Mouse (Mus musculus) liver, embryonic 15.5 days (tissue): Measurements from ENCODE around the gene Lrrc66. TPM values are rescaled to one million over a fixed set of nuclear protein-coding genes. Genes with fewer than 3 reads are reported as not detected.

ENCODE experiments used
- ATAC-seq: fragments of 200-750 bp; cut with Nextera tagmentation; 2 replicates; pipeline ENCODE4 v1.8.0; 2017; ENCODE audit warnings: moderate number of reproducible peaks, mild to moderate bottlenecking, moderate library complexity; ENCODE audit not compliant: insufficient read depth
- H3K27ac ChIP-seq: fragments of 300-500 bp; sonication (generic); replicated peaks from 2 replicates; pipeline ENCODE4 v1.5.1; 2015; ENCODE audit warnings: mild to moderate bottlenecking, inconsistent platforms
- H3K27me3 ChIP-seq: fragments of 300-500 bp; sonication (generic); 2 replicates; pipeline ENCODE4 v1.6.1; 2015; ENCODE audit warnings: mild to moderate bottlenecking, inconsistent platforms
- H3K36me3 ChIP-seq: fragments of 300-500 bp; sonication (generic); replicated peaks from 2 replicates; pipeline ENCODE4 v1.6.1; 2015; ENCODE audit warnings: moderate library complexity, mild to moderate bottlenecking, inconsistent platforms
- H3K4me1 ChIP-seq: fragments of 300-500 bp; sonication (generic); replicated peaks from 2 replicates; pipeline ENCODE4 v1.6.1; 2015; ENCODE audit warnings: inconsistent platforms
- H3K4me2 ChIP-seq: fragments of 300-500 bp; sonication (generic); 2 replicates; pipeline ENCODE4 v1.6.1; 2015; ENCODE audit warnings: moderate library complexity, mild to moderate bottlenecking, inconsistent platforms
- H3K4me3 ChIP-seq: fragments of 300-500 bp; sonication (generic); replicated peaks from 2 replicates; pipeline ENCODE4 v1.5.1; 2015; ENCODE audit warnings: mild to moderate bottlenecking, inconsistent platforms
- H3K9ac ChIP-seq: fragments of 300-500 bp; sonication (generic); 2 replicates; pipeline ENCODE4 v1.6.1; 2015; ENCODE audit warnings: moderate library complexity, mild to moderate bottlenecking, inconsistent platforms
- H3K9me3 ChIP-seq: fragments of 300-500 bp; sonication (generic); replicated peaks from 2 replicates; pipeline ENCODE4 v1.6.1; 2016; ENCODE audit warnings: inconsistent platforms
- WGBS: fragments of 180-500 bp; shearing (Covaris S2); methylation state at CpG from one replicate; pipeline ENCODE4 v1.1.7; 2015; ENCODE audit warnings: mixed read lengths; ENCODE audit not compliant: insufficient replicate concordance; 5-methylcytosine and 5-hydroxymethylcytosine counted together
- polyA plus RNA-seq: library from polyadenylated mRNA; unstranded; fragments of >200 nt; fragmentation: Nextera tagmentation; extraction: Ambion mirVana; gene quantifications from 2 replicates; pipeline ENCODE4 v1.2.1, GENCODE M21; 2015

The Lrrc66 gene
- polyA plus RNA-seq, 1 experiment from 2014 or later: 0.03 TPM

DNA sequence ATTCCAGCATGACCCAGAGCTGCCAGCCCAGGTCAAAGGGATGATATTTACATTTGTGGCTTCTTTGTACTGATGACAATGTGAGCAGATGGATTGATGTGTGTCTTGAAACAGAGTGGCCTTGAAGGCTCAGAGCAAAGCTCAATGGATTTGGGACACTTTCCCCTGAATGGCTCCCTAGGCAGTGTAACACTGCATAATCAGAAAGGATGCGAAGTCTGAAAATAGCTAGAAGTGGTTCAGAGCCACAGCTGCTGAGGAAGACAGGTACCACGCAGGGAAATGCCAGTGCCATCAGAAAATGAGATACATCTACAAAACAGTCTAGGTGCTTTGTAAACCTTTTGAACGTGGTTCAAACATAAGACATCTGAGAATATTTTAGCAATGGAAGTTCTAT lies 54.2 kb downstream of the Lrrc66 start:
- no peaks in the 10 kb centered on the region for H3K4me1 ChIP-seq
- H3K9ac ChIP-seq: no peak overlapping the region
- H3K9me3 ChIP-seq: no peaks in the 10 kb centered on the region
- H3K4me2 ChIP-seq: no peak overlapping the region
- no peak overlapping the region for H3K27ac ChIP-seq
- H3K27me3 ChIP-seq: no peaks in the 10 kb centered on the region
- no peak overlapping the region for H3K4me3 ChIP-seq
- ATAC-seq: no peak
- 49% methylated on average over 3 of the region's 3 CpGs for WGBS
- H3K36me3 ChIP-seq: no peaks in the 10 kb centered on the region

DNA sequence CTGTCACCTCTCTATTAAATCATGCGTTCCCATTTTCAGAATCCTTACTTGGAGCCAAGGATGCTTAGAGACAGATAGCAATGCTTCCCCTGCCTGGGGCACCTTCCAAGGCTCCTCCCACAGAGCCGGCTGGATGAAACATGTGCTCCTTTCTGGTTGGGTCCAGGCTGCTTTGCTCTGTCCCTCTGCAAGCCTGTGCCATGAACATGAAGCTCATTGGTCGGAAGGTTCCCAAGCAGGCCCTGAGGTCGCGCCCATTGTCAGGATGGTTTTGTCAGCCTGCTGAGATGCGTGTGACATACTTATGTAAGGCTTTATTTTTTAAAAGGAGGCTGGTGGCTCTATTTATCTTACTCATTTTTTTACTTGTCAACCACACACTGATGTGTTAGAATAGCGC lies 55.6 kb downstream of the Lrrc66 start:
- no peak for ATAC-seq
- Histone ChIP-seq H3K9me3 (no peaks in the 10 kb centered on the region), H3K27me3 (no peaks in the 10 kb centered on the region), H3K27ac (no peak overlapping the region), H3K4me1 (no peaks in the 10 kb centered on the region), H3K9ac (no peak overlapping the region), H3K4me3 (no peak overlapping the region), H3K4me2 (no peak overlapping the region), H3K36me3 (no peaks in the 10 kb centered on the region)
- 58% methylated on average over 7 of the region's 7 CpGs for WGBS

DNA sequence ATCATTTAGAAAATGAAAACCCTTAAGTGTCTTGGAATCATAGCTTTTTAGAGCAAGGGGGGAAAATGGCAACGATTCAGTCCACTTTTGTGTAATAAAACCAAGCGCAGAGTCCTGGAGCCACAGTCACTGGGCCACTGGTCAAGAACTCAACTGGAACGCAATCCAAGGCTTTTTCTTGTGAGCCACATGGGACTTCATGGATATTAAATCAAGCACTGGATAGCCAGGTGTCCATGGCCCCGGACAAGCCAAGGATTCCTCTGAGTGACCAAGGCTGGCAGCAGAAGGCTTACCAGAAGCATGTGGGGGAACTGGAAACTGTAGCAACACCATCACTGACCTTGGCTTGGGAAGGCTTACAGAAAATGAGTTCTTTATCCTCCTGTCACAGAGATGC lies 57.7 kb downstream of the Lrrc66 start:
- ATAC-seq: no peak
- no peaks in the 10 kb centered on the region for H3K4me1 ChIP-seq
- no peaks in the 10 kb centered on the region for H3K27me3 ChIP-seq
- WGBS: 71% methylated on average over 4 of the region's 4 CpGs
- H3K9ac ChIP-seq: no peak overlapping the region
- H3K4me3 ChIP-seq: no peak overlapping the region
- no peaks in the 10 kb centered on the region for H3K9me3 ChIP-seq
- H3K4me2 ChIP-seq: no peak overlapping the region
- no peak overlapping the region for H3K27ac ChIP-seq
- no peaks in the 10 kb centered on the region for H3K36me3 ChIP-seq

DNA sequence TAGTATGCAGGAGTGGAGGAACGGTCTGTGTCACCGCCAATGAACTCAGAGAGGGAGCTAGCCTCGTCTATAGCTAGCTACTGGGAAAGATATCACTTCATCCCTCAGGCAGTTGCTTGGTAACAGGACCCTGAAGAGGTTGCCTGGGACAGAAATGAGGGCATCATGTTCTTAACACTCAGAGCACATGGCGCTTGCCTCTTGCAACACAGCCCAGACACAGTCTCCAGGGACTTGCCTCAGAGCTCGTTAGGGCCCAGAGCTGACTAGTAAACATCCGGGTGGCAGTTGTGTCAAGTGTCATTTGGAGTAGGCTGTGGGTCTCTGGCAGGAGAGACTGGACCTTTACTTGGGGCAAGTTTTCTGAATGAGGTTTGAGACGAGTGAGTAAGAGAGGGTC lies 58.5 kb downstream of the Lrrc66 start:
- H3K9me3 ChIP-seq: no peaks in the 10 kb centered on the region
- WGBS: 62% methylated on average over 7 of the region's 7 CpGs
- no peak overlapping the region for H3K9ac ChIP-seq
- H3K4me3 ChIP-seq: no peak overlapping the region
- no peak overlapping the region for H3K4me2 ChIP-seq
- no peaks in the 10 kb centered on the region for H3K4me1 ChIP-seq
- no peaks in the 10 kb centered on the region for H3K27me3 ChIP-seq
- no peak for ATAC-seq
- no peaks in the 10 kb centered on the region for H3K36me3 ChIP-seq
- H3K27ac ChIP-seq: no peak overlapping the region

DNA sequence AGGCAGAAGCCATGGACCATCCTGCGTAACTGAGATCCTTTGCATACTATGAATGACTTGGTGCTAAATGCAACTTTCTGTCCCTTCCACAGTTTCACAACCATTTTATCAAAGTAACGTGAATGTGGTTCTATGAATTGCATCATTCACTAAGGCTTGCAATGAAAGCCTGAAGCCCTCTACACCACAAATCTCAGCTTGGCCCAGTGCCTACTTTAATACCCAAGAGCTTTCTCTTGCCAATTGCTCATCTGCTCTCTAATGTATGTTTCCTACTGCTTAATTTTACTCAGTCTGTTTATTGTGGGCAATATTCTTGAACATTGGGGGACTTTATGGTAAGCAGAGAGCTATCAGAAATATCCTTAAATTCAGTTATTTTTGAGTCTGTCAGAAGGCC lies 59.5 kb downstream of the Lrrc66 start:
- Histone ChIP-seq H3K9ac (no peak overlapping the region), H3K4me2 (no peak overlapping the region), H3K27me3 (no peaks in the 10 kb centered on the region), H3K36me3 (no peaks in the 10 kb centered on the region), H3K4me3 (no peak overlapping the region), H3K4me1 (no peaks in the 10 kb centered on the region), H3K9me3 (no peaks in the 10 kb centered on the region), H3K27ac (no peak overlapping the region)
- 63% methylated on average over 2 of the region's 2 CpGs for WGBS
- ATAC-seq: no peak

DNA sequence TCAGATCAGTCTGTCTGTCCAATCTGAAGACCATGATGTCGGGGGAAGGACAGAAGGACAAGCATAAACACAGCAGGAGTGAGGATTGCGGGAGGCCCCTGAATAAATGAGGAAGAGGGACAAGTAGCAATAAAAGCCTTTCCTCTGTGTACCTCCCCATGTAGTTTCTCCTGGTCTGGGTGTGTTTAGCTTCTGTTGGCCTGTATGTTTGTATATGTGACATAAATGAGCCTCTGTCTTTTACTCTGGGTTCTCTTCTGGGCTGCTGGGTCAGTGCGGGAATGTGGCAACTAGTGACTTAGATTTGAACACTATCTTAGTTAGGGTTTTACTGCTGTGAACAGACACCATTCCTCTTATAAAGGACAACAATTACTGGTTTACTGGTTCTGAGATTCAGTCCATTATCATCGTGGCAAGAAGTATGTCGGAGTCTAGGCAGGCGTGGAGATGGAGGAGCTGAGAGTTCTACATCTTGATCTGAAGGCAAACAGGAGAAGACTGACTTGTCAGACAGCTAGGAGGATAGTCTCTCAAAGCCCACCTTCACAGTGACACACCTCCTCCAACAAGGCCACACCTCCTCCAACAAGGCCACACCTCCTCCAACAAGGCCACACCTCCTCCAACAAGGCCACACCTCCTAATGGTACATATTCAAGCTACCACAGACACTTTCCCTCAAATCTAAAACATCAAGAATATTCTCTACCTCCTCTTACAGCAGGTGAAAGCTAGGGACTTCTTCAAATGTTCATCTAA lies 60.8 kb downstream of the Lrrc66 start:
- H3K4me3 ChIP-seq: no peak overlapping the region
- WGBS: 73% methylated on average over 6 of the region's 6 CpGs
- ATAC-seq: no peak
- H3K36me3 ChIP-seq: no peaks in the 10 kb centered on the region
- no peak overlapping the region for H3K9ac ChIP-seq
- no peak overlapping the region for H3K27ac ChIP-seq
- no peak overlapping the region for H3K4me2 ChIP-seq
- H3K27me3 ChIP-seq: no peaks in the 10 kb centered on the region
- H3K9me3 ChIP-seq: no peaks in the 10 kb centered on the region
- H3K4me1 ChIP-seq: no peaks in the 10 kb centered on the region

DNA sequence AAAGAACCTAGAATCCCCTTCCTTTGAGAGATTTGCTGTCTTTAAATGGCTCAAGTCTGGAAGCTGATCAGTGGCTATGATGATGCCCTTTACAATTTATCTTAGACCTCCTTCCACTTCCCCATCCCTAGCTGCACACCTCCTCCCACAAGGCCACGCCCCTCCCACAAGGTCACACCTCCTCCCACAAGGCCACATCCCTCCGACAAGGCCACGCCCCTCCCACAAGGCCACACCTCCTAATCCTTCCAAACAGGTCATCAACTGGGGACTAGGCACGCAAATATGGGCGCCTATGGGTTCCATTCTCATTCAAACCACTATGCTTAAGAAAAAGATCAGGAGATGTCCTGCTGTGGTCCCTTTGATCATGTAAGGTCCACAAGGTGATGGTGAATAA lies 63.1 kb downstream of the Lrrc66 start:
- no peak for ATAC-seq
- H3K4me2 ChIP-seq: no peak overlapping the region
- H3K36me3 ChIP-seq: no peaks in the 10 kb centered on the region
- no peak overlapping the region for H3K4me3 ChIP-seq
- WGBS: 60% methylated on average over 5 of the region's 5 CpGs
- no peaks in the 10 kb centered on the region for H3K4me1 ChIP-seq
- no peak overlapping the region for H3K27ac ChIP-seq
- no peaks in the 10 kb centered on the region for H3K9me3 ChIP-seq
- no peak overlapping the region for H3K9ac ChIP-seq
- H3K27me3 ChIP-seq: no peaks in the 10 kb centered on the region

DNA sequence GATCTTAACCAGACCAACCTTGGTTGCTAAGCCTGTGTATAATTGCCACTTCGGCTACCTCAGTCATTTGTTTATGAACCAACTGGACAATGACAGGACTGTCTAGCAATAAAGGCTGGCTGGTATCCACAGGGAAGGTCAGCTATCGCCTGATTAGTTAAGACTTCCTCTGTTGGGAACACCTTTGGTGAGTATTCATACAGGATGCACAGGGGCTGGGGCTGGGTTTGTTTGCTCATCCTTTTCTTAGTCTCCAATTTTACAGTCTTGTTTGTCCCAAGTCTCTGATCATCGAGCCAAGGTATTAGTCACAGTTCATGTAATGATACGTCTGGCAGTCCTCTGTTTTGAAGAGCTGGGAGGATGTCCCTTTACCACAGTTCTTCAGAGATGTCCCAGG lies 65.4 kb downstream of the Lrrc66 start:
- ATAC-seq: no peak
- Histone ChIP-seq H3K4me2 (no peak overlapping the region), H3K36me3 (no peaks in the 10 kb centered on the region), H3K27me3 (no peaks in the 10 kb centered on the region), H3K9me3 (no peaks in the 10 kb centered on the region), H3K27ac (no peak overlapping the region), H3K9ac (no peak overlapping the region), H3K4me3 (no peak overlapping the region), H3K4me1 (no peaks in the 10 kb centered on the region)
- 62% methylated on average over 4 of the region's 4 CpGs for WGBS

DNA sequence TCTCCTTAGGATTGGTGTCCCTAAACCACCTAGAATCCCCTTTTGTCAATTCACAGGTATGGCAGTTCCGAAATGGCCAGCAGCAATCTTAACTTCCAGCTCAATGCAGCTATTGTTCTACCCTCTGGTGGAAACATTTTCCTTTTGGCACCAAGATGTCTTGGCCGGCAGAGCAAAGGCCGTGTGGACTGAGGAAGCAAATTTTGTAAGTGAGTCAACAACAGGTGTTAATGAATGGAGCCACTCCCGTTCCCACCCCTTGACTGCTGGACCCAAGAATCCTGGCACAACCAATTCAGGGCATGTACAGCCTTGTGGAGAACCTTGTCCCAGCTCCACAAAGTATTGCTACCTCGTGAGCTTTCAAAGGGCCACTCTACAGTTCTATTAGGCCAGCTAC lies 66.2 kb downstream of the Lrrc66 start:
- Histone ChIP-seq H3K4me1 (no peaks in the 10 kb centered on the region), H3K27me3 (no peaks in the 10 kb centered on the region), H3K36me3 (no peaks in the 10 kb centered on the region), H3K4me2 (no peak overlapping the region), H3K9me3 (no peaks in the 10 kb centered on the region), H3K27ac (no peak overlapping the region), H3K9ac (no peak overlapping the region), H3K4me3 (no peak overlapping the region)
- WGBS: 67% methylated on average over 5 of the region's 5 CpGs
- no peak for ATAC-seq

DNA sequence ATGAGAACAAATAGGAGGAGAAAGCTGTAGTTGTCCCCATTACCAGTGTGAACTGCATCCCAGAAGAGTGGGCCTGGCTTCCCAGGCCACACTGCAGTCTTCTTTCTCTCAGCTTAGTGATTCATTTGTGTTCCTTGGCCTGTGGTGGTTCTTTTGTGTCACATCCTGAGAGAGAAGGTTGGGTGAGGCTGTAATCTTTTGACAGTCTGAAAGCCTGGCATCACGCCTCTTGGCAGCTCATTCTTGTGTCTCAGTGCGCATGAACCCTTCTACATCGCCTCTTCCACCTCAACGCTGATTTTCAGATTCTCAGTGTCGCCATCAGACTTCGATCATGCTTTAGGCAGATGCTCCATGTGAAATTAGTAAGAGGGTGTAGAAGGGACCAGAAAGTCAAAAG lies 68.3 kb downstream of the Lrrc66 start:
- WGBS: 74% methylated on average over 6 of the region's 6 CpGs
- no peaks in the 10 kb centered on the region for H3K36me3 ChIP-seq
- H3K4me2 ChIP-seq: no peak overlapping the region
- H3K27me3 ChIP-seq: no peaks in the 10 kb centered on the region
- H3K4me1 ChIP-seq: no peaks in the 10 kb centered on the region
- no peak overlapping the region for H3K27ac ChIP-seq
- H3K9ac ChIP-seq: no peak overlapping the region
- H3K9me3 ChIP-seq: no peaks in the 10 kb centered on the region
- ATAC-seq: no peak
- H3K4me3 ChIP-seq: no peak overlapping the region

DNA sequence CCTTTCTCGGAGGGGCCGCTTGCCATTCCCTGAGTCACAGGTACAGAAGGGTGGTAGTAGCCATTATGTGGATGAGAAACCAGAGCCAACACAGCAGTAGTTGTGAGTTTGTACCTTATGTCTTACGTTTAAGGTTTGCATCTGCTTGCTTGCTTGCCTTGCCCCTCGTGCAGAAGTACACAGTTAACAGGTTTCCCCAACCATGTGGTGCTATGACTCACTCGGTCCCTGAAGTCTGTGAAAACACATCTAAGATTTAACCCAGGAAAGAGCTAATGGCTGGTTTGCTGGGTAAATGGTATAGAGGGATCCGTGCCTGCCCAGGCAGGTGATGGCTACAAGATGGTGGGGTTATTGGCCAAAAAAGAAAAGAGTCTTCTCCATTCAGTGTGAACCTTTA lies 73.6 kb downstream of the Lrrc66 start:
- Histone ChIP-seq H3K9ac (no peak overlapping the region), H3K4me2 (no peak overlapping the region), H3K36me3 (no peaks in the 10 kb centered on the region), H3K4me3 (no peak overlapping the region), H3K27ac (no peak overlapping the region), H3K27me3 (no peaks in the 10 kb centered on the region), H3K9me3 (no peaks in the 10 kb centered on the region), H3K4me1 (no peaks in the 10 kb centered on the region)
- 74% methylated on average over 6 of the region's 6 CpGs for WGBS
- no peak for ATAC-seq

DNA sequence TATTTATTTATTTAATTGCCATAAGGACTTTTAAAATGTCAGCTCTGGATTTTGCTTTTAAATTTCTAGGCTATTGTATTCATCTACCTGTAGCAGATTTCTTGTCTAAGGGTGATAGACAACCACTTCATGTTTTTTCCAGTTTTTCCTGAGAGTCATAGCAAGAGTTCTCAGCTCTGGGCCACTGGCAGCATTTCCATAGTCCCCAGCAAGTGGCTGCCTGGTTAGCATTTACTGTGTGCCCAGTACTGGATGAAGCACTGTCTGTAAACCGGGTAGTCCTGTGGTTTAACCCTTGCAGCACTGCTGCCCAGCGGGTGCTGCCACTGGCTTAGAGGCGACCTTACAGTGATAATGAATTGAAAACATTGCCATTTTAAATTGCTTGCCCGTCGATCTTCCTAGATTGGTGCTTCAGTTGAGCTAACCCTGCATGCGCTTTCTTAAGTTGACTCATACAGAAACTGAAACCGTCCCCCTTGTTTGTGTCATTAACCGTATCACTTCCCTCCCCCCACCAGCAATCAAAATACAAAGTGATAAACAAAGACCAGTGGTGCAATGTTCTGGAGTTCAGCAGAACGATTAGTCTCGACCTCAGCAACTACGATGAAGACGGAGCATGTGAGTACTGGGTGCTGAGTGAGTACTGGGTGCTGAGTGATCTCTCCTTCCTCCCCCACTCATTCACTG lies 75.4 kb downstream of the Lrrc66 start:
- no peak for ATAC-seq
- H3K4me3 ChIP-seq: no peak overlapping the region
- no peaks in the 10 kb centered on the region for H3K9me3 ChIP-seq
- H3K4me2 ChIP-seq: no peak overlapping the region
- H3K36me3 ChIP-seq: no peaks in the 10 kb centered on the region
- no peaks in the 10 kb centered on the region for H3K27me3 ChIP-seq
- no peaks in the 10 kb centered on the region for H3K4me1 ChIP-seq
- H3K27ac ChIP-seq: no peak overlapping the region
- 69% methylated on average over 12 of the region's 12 CpGs for WGBS
- H3K9ac ChIP-seq: no peak overlapping the region
